Mouse (Mus musculus) erythroblast, embryonic 14.5 days (primary cell): Measurements from ENCODE around the gene Gstt1. TPM values are rescaled to one million over a fixed set of nuclear protein-coding genes. Genes with fewer than 3 reads are reported as not detected.
"Not testable (repeated sequence)": the region's sequence is repeated elsewhere in the genome, so short reads cannot be mapped to it uniquely, and the experiment has no call there.

Experiments
- H3K27me3 ChIP-seq: 2 replicates; pipeline ENCODE4 v1.6.1; 2012; ENCODE audit warnings: inconsistent platforms; ENCODE audit not compliant: control insufficient read depth
- H3K36me3 ChIP-seq: 2 replicates; pipeline ENCODE4 v1.6.1; 2012; ENCODE audit warnings: mild to moderate bottlenecking, inconsistent platforms; ENCODE audit not compliant: control insufficient read depth
- H3K4me1 ChIP-seq: 2 replicates; pipeline ENCODE4 v1.6.1; 2012; ENCODE audit warnings: inconsistent platforms; ENCODE audit not compliant: control insufficient read depth
- H3K4me3 ChIP-seq: replicated peaks from 2 replicates; pipeline ENCODE3; 2012; ENCODE audit warnings: moderate library complexity, mild to moderate bottlenecking, inconsistent platforms
- H3K9me3 ChIP-seq: 2 replicates; pipeline ENCODE4 v1.6.1; 2012; ENCODE audit warnings: low read length, inconsistent platforms, mixed read lengths; ENCODE audit not compliant: control insufficient read depth
- GATA1 ChIP-seq: IDR thresholded peaks from 2 replicates; pipeline ENCODE4 v1.6.1; 2012; ENCODE audit warnings: low read length, inconsistent platforms, mixed read lengths
- TAL1 ChIP-seq: IDR thresholded peaks from 3 replicates; pipeline ENCODE4 v1.6.1; 2012; ENCODE audit warnings: low read length, inconsistent platforms, mixed read lengths
- polyA plus RNA-seq: library from polyadenylated mRNA; stranded (reverse); fragments of >175 nt; gene quantifications from 2 replicates; pipeline ENCODE4 v1.2.3, GENCODE M21; 2012

The Gstt1 gene
- polyA plus RNA-seq, 1 experiment: 0.22 TPM

DNA sequence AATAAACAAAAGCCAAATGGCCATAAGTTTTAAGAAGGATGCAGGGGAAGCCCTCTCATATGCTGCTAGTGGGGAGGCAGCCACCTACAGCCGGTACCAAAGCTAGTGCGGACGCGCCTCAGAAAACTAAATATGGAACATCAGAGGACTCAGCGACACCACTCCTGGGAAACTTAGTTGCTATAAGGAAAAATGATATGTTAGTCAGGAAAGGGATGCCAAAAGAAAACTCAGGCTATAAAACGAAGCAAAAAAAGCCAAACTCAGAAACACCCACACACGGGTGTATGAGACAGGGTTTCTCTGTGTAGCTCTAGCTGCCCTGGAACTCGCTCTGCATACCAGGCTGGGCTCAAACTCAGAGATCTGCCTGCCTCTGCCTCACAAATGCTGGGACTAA lies 10.1 kb downstream of the Gstt1 start:
- no peaks in the 10 kb centered on the region for H3K4me1 ChIP-seq
- no peak overlapping the region for H3K4me3 ChIP-seq
- peaks cover 18% of the 10 kb centered on the region for H3K27me3 ChIP-seq
- no peaks in the 10 kb centered on the region for H3K36me3 ChIP-seq
- H3K9me3 ChIP-seq: no peaks in the 10 kb centered on the region
- no peak for TF ChIP-seq GATA1
- TF ChIP-seq TAL1: no peak

DNA sequence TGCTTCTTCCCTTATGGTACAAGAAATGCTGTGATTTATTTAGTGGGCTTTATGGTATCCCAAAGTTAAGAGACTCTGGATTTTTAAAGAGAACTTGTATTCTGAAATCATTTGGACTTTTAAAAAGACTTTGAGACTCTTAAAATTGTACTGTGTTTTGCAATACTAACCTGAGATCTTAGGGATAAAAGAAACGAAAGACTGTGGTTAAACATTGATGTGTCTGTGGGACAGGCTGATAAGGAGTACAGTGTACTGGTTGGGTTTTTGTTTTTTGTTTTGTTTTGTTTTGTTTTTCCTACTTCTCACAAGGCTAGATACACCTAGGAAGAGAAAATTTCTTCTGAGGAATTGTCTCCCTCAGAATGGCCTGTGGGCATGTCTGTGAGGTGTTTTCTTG lies 12.9 kb downstream of the Gstt1 start:
- Histone ChIP-seq H3K4me3 (no peak overlapping the region), H3K4me1 (peaks cover 2% of the 10 kb centered on the region), H3K9me3 (no peaks in the 10 kb centered on the region), H3K36me3 (no peaks in the 10 kb centered on the region), H3K27me3 (peaks cover 40% of the 10 kb centered on the region)
- TF ChIP-seq GATA1 (no peak), TAL1 (no peak)

DNA sequence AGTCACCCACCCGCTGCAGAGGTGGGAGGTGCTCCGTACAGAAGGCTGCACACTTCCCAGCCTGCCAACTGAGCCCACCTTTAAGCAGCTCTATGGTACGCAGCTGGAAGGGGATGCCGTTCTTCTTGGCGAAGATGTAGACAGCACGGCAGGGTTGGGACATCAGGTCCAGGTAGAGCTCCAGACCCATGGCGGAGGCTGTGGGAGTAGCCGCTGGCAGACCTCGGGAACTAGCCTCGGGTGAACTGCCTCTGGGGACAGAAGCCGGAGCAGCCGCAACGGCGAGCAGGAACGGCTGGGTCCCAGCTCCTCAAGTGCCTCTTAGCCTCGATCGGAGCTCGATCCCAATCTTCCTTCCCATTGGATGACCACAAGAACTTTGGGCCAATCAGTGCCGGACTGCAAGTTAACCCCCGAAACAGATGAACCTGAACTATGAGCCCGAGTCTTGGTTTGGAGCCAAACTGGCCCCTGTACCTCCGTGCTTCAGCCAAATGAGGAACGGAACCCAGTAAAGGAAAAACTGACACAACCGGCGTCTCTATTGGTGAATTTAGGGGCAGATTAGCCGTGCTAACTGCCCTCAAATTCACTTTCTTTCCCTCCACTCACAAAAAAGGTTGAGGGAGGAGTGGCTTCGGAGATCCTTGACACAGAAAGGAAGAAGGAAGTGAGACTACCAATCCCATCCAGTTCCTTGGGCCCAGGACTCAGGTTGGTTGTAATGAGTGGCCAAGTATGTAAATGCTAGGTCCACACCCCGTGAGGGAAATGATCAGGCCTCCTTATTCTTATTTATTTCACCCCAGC lies 17.4 kb downstream of the Gstt1 start, which contains the start of the genes Gm20441 and Gstt3:
TSS of gene Gm20441 (minus strand) at position 186 of the 810 bp plus-strand sequence.
TSS of gene Gstt3 (minus strand) at position 646 of the 810 bp plus-strand sequence.
- Histone ChIP-seq H3K36me3 (no peaks in the 10 kb centered on the region), H3K27me3 (peaks cover 74% of the 10 kb centered on the region), H3K9me3 (no peaks in the 10 kb centered on the region), H3K4me3 (peak within 1 kb of the TSS; percentile 38), H3K4me1 (peaks cover 2% of the 10 kb centered on the region)
- TF ChIP-seq GATA1: no peak
- TF ChIP-seq TAL1: no peak

DNA sequence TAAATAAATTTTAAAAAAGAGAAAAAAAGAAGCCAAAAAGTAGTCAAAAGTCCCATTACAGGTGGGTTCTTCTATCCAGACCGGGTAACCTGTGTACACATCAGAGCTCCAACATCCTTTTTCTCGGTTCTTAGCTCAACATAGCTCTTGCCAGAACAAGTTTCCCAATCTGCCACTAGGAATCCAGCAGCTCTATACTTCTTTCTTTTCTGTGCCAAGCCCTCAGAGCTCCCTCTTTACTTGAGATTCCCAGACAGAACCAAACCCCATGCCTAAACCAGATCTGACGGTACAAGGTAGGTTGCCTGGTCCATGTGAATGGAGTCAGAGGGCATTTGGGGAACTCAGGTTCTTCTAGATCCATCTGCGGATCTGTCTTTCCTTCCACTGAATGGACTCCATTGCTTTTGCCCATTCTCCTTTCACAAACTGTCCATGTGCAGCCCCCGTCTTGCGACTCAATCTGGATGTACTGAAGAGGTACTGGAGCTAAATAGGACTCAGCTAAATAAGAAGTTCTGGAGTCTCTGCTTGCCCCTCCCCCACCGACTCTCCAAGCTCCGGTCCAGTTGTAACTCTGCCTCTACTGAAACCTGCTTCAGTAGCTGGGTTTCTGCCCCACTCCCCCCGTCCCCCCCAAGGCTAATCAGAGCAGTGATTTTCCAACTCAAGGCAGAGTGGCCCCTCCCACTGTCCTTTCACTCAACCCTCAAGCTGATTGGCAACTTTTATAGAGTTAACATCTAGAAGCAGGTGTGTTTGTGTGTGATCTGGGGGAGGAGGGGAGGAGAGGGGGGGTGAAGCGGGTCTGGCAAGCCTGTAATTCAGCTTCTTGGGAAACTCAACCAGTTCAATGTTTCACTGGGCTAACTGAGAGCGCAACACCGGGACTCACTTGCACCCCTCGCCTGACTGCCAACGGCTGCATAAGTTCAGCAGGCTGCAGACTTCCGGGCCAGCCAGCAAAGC lies 18.9 kb downstream of the Gstt1 start:
- TF ChIP-seq GATA1 (no peak), TAL1 (no peak)
- H3K27me3 ChIP-seq: peaks cover 75% of the 10 kb centered on the region
- no peaks in the 10 kb centered on the region for H3K9me3 ChIP-seq
- H3K4me3 ChIP-seq: no peak overlapping the region
- peaks cover 2% of the 10 kb centered on the region for H3K4me1 ChIP-seq
- no peaks in the 10 kb centered on the region for H3K36me3 ChIP-seq

DNA sequence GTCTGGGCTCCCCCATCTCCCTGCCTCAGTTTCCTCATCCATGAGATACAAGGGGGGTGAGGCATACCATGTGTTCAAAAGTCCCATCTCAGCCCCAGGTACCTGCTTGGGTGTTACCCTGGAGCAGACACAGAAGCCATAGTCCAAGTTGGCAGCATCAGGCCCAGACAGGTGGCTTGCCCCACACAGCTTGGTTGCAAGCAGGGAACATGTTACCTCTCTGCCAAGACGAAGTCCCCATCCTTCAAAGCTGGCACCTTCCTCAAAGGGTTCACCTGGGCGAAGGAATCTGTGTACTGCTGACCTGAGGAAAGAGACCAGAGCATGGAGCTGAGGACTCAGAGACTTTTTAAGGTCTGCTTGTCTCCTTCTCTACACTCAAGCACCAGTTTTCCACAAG lies 20.5 kb downstream of the Gstt1 start:
- TF ChIP-seq GATA1 (no peak), TAL1 (no peak)
- no peaks in the 10 kb centered on the region for H3K36me3 ChIP-seq
- H3K4me3 ChIP-seq: no peak overlapping the region
- peaks cover 62% of the 10 kb centered on the region for H3K27me3 ChIP-seq
- no peaks in the 10 kb centered on the region for H3K9me3 ChIP-seq
- H3K4me1 ChIP-seq: peaks cover 13% of the 10 kb centered on the region

DNA sequence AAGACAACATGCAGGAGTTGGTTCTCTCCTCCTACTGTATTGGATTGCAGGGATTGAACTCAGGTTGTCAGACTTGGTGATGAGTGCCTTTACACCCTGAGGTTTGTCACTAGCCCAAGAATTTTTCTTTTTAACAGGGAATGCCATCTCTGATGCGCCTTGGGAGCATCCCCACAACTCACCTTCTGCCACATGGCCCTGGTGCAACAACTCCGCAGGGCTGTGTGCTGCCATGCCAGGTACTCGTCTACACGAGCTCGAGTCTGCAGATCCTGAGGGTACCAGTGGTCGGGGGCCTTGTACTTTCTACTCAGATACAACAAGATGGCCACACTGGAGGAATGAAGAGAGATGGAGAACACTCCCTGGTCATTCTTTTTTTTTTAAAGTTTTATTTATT lies 21.8 kb downstream of the Gstt1 start:
- H3K4me1 ChIP-seq: peaks cover 24% of the 10 kb centered on the region
- no peaks in the 10 kb centered on the region for H3K9me3 ChIP-seq
- H3K4me3 ChIP-seq: no peak overlapping the region
- no peaks in the 10 kb centered on the region for H3K36me3 ChIP-seq
- TF ChIP-seq GATA1: no peak
- TF ChIP-seq TAL1: no peak
- H3K27me3 ChIP-seq: peaks cover 49% of the 10 kb centered on the region

DNA sequence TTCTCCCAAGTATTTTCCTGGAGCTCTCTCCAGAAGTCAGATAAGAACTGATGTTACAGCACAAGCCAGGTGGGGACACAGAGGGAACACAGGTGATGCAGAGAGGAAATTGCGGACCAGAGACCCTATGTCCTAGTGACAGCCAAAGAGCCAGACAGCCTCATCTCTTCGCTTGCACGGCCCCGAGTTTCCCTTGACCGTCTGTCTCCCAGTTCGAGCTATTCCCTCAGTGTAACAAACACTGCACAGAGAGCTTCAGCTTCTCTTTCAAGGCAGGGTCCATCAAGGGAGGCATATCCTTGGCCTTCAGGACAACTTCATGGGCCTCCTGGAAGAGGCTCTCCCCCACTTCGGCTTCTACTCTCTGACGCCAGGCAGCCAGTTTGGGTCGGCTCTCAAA lies 23.8 kb downstream of the Gstt1 start:
- H3K27me3 ChIP-seq: peaks cover 29% of the 10 kb centered on the region
- no peak overlapping the region for H3K4me3 ChIP-seq
- no peaks in the 10 kb centered on the region for H3K36me3 ChIP-seq
- peaks cover 21% of the 10 kb centered on the region for H3K4me1 ChIP-seq
- TF ChIP-seq TAL1 (no peak), GATA1 (no peak)
- H3K9me3 ChIP-seq: no peaks in the 10 kb centered on the region

DNA sequence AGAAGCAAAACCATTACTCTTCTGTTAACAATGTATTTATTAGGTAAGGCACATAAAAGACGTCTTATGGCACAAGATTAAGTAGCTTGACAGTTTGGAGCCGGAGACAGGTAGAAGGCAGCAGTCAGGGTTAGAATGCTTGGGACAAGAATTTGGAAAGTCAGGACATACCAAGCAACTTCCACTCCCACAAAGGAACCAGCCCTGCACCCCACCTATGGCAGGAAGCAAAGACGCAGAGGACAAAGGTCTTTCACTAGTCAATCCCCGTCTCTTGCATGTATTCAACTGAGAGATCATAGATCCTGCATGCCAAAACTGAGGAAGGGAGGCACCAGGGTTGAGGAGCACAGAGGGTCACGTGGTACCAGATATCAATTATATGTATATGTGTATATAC lies 24.3 kb downstream of the Gstt1 start:
- TF ChIP-seq TAL1: no peak
- TF ChIP-seq GATA1: no peak
- no peaks in the 10 kb centered on the region for H3K9me3 ChIP-seq
- peaks cover 24% of the 10 kb centered on the region for H3K27me3 ChIP-seq
- no peak overlapping the region for H3K4me3 ChIP-seq
- H3K36me3 ChIP-seq: no peaks in the 10 kb centered on the region
- peaks cover 21% of the 10 kb centered on the region for H3K4me1 ChIP-seq

DNA sequence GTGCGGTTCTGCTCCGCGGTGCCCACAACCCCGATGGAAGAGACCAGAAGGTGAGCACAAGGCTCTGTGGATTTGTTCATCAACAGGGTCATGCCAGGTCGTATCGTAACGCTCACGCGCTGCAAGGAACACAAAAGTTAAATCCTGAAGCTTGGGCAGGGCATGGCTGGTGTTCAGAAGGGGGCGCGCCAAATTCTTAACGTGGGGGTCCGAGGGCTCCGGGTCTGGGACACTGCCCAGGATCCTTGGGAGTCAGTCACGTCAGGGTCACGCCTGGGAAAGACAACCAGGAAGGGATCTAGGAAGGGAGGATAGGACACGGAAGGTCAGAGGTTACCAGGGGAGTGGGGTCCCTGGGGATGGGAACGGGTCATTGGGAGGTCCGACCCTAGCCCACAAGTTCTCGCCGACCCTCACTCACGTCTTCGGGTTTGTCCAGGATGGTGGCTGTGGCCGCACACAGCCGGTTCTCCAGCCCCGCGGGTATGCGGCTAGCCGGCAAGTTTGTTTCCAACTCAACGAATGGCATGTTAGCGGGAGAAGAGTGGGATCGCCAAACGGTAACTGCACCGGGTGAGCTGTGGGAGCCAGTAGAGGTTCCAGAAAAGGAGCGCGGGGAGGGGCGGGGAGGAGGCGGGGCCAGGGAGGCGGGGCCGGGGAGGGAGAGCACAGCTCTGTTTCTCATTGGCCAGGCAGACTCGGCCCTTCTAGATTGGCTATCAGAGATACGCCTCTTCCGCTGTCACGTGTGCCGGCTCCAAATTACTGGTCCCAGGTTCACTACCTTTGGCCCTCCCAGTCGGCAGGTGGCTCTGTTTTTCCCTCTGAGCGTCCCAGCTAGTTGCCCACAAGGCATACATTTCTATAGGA lies 25.4 kb downstream of the Gstt1 start, which contains the start of gene Ddt:
TSS of gene Ddt (minus strand) at position 620 of the 870 bp plus-strand sequence.
- Histone ChIP-seq H3K4me3 (peak within 1 kb of the TSS; percentile 80), H3K36me3 (no peaks in the 10 kb centered on the region), H3K4me1 (peaks cover 23% of the 10 kb centered on the region), H3K27me3 (peaks cover 14% of the 10 kb centered on the region), H3K9me3 (no peaks in the 10 kb centered on the region)
- TF ChIP-seq TAL1 (no peak), GATA1 (peak; percentile 79)

DNA sequence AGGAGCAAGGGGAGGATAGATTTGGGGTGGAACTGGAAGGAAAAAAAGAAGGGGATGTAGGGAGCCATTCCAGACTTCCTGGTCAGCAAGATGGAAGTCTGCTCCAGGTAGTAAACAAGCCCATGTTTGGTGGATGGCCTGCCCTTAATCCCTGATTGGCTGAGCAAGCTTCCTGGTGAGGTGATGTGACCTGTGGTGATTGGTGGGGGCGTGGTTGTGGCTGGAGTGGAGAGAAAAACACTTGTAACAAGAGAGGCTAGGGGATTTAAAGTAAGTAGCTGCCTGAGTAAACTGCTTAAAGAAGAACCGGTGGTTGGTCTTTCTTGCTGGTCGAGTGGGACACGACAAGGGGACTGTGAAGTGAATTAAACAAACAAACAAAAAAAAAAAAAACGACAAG lies 30.6 kb downstream of the Gstt1 start:
- H3K36me3 ChIP-seq, H3K9me3 ChIP-seq, H3K27me3 ChIP-seq, H3K4me3 ChIP-seq: not testable (repeated sequence)
- H3K4me1 ChIP-seq: peaks cover 47% of the 10 kb centered on the region
